Mouse (Mus musculus) CH12.LX (cell line): Measurements from ENCODE around the gene Klf15. TPM values are rescaled to one million over a fixed set of nuclear protein-coding genes. Genes with fewer than 3 reads are reported as not detected.

ENCODE experiments used
- DNase-seq: peaks from one replicate; pipeline ENCODE4 v3.0.0-alpha.2; 2013; ENCODE audit errors: extremely low read depth
- H3K27ac ChIP-seq: 2 replicates; pipeline ENCODE4 v1.5.1; 2012; ENCODE audit warnings: low read depth, mild to moderate bottlenecking, control low read depth, moderate library complexity; ENCODE audit not compliant: insufficient read depth
- H3K27me3 ChIP-seq: replicated peaks from 2 replicates; pipeline ENCODE3; 2012; ENCODE audit warnings: inconsistent platforms
- H3K36me3 ChIP-seq, 2 experiments: replicated peaks in 1 of 2; 2 replicates each; pipeline versions ENCODE3 to v1.6.1; 2012; ENCODE audit warnings: inconsistent platforms in 1 of 2, low read length in 1 of 2, mild to moderate bottlenecking in 1 of 2, mixed read lengths in 1 of 2, moderate library complexity in 1 of 2; ENCODE audit not compliant: control insufficient read depth in 1 of 2, insufficient read depth in 1 of 2
- H3K4me1 ChIP-seq, 2 experiments: 2 replicates each; pipeline ENCODE4 v1.6.1; 2012; ENCODE audit warnings: inconsistent platforms in 1 of 2, moderate library complexity in 1 of 2; ENCODE audit not compliant: insufficient read depth in 2 of 2, control insufficient read depth in 1 of 2
- H3K4me2 ChIP-seq: 2 replicates; pipeline ENCODE4 v1.6.1; 2012; ENCODE audit warnings: low read depth, mild to moderate bottlenecking, control low read depth; ENCODE audit not compliant: poor library complexity, insufficient read depth, severe bottlenecking
- H3K4me3 ChIP-seq, 3 experiments: fragments of 150-350 bp in 1 of 3; sonication (generic) in 1 of 3; replicated peaks in 1 of 3; 2 replicates each; pipeline versions ENCODE3 to v1.5.1; 2011 to 2012; ENCODE audit warnings: low read depth in 2 of 3, low read length in 2 of 3, mild to moderate bottlenecking in 2 of 3, moderate library complexity in 2 of 3, control low read depth in 1 of 3, improper control_type of control experiment in 1 of 3, inconsistent platforms in 1 of 3, mixed read lengths in 1 of 3; ENCODE audit not compliant: poor library complexity in 1 of 3
- H3K79me2 ChIP-seq: replicated peaks from 2 replicates; pipeline ENCODE4 v1.6.1; 2012; ENCODE audit warnings: mild to moderate bottlenecking, moderate library complexity; ENCODE audit not compliant: control insufficient read depth, poor library complexity, insufficient read depth, severe bottlenecking; ENCODE audit errors: extremely low read depth
- H3K9ac ChIP-seq: 2 replicates; pipeline ENCODE4 v1.6.1; 2012; ENCODE audit warnings: low read depth, mild to moderate bottlenecking, control low read depth, moderate library complexity; ENCODE audit not compliant: insufficient read depth
- H3K9me3 ChIP-seq: replicated peaks from 2 replicates; pipeline ENCODE3; 2012; ENCODE audit warnings: low read length, inconsistent platforms, mixed read lengths
- BHLHE40 ChIP-seq: IDR thresholded peaks from 2 replicates; pipeline ENCODE4 v1.6.1; 2011; ENCODE audit warnings: mild to moderate bottlenecking, low read depth, low read length, improper control_type of control experiment
- CHD1 ChIP-seq: IDR thresholded peaks from 2 replicates; pipeline ENCODE4 v1.6.1; 2012; ENCODE audit warnings: low read depth, low read length, improper control_type of control experiment, inconsistent platforms
- CHD2 ChIP-seq: IDR thresholded peaks from 2 replicates; pipeline ENCODE4 v1.6.1; 2011; ENCODE audit warnings: low read length, improper control_type of control experiment
- CTCF ChIP-seq, 2 experiments: IDR thresholded peaks in 1 of 2; conservative IDR thresholded peaks in 1 of 2; 2 replicates each; pipeline ENCODE4 v1.5.1; 2011 to 2012; ENCODE audit warnings: low read depth in 2 of 2, low read length in 2 of 2, improper control_type of control experiment in 1 of 2, inconsistent platforms in 1 of 2, mild to moderate bottlenecking in 1 of 2, moderate library complexity in 1 of 2
- EP300 ChIP-seq: IDR thresholded peaks from 2 replicates; pipeline ENCODE4 v1.6.1; 2011; ENCODE audit warnings: low read length, improper control_type of control experiment
- ETS1 ChIP-seq: conservative IDR thresholded peaks from 2 replicates; pipeline ENCODE4 v1.6.1; 2012; ENCODE audit warnings: low read depth, mild to moderate bottlenecking, inconsistent platforms, low read length, improper control_type of control experiment, moderate library complexity
- JUND ChIP-seq: conservative IDR thresholded peaks from 2 replicates; pipeline ENCODE4 v1.6.1; 2011; ENCODE audit warnings: low read depth, low read length, improper control_type of control experiment
- MYC ChIP-seq: IDR thresholded peaks from 2 replicates; pipeline ENCODE4 v1.6.1; 2011; ENCODE audit warnings: low read depth, mild to moderate bottlenecking, improper control_type of control experiment, low read length
- NRF1 ChIP-seq: IDR thresholded peaks from 2 replicates; pipeline ENCODE4 v1.6.1; 2014; ENCODE audit warnings: low read depth, mild to moderate bottlenecking, inconsistent platforms, low read length, improper control_type of control experiment, moderate library complexity
- POLR2AphosphoS2 ChIP-seq: IDR thresholded peaks from 2 replicates; pipeline ENCODE4 v1.6.1; 2011; ENCODE audit warnings: low read depth, low read length, improper control_type of control experiment
- RAD21 ChIP-seq: IDR thresholded peaks from 2 replicates; pipeline ENCODE4 v1.6.1; 2011; ENCODE audit warnings: low read depth, mild to moderate bottlenecking, low read length, improper control_type of control experiment, moderate library complexity
- SMC3 ChIP-seq: IDR thresholded peaks from 2 replicates; pipeline ENCODE4 v1.6.1; 2011; ENCODE audit warnings: low read depth, low read length, improper control_type of control experiment
- TBP ChIP-seq: conservative IDR thresholded peaks from 2 replicates; pipeline ENCODE4 v1.6.1; 2011; ENCODE audit warnings: low read depth, low read length, improper control_type of control experiment
- USF1 ChIP-seq: IDR thresholded peaks from 2 replicates; pipeline ENCODE4 v1.6.1; 2014; ENCODE audit warnings: low read depth, mild to moderate bottlenecking, inconsistent platforms, low read length, improper control_type of control experiment
- USF2 ChIP-seq: conservative IDR thresholded peaks from 2 replicates; pipeline ENCODE4 v1.6.1; 2011; ENCODE audit warnings: low read depth, low read length, improper control_type of control experiment
- ZKSCAN1 ChIP-seq: IDR thresholded peaks from 2 replicates; pipeline ENCODE4 v1.6.1; 2012; ENCODE audit warnings: low read depth, inconsistent platforms, low read length, improper control_type of control experiment, borderline replicate concordance
- ZNF384 ChIP-seq: IDR thresholded peaks from 2 replicates; pipeline ENCODE4 v1.6.1; 2012; ENCODE audit warnings: low read depth, low read length, improper control_type of control experiment, inconsistent platforms
- dilution Hi-C: fragments of 300-500 bp; cut with MboI; formaldehyde crosslinking; loops from 2 replicates; pipeline ENCODE4 v1.14.3; 2020; ENCODE audit warnings: low sequenced_read_pairs; ENCODE audit not compliant: extremely low pct_unique_long_range_greater_than_20kb, extremely low pct_ligation_motif_present
- in situ Hi-C: fragments of 300-500 bp; cut with MboI; formaldehyde crosslinking; loops from 3 replicates; pipeline ENCODE4 v1.14.3; 2019; ENCODE audit warnings: low sequenced_read_pairs, low pct_ligation_motif_present, low pct_unique_long_range_greater_than_20kb, mixed read lengths
- polyA plus RNA-seq: library from polyadenylated mRNA; unstranded; fragments of >175 nt; gene quantifications from 2 replicates; pipeline ENCODE4 v1.2.1, GENCODE M21; 2012; ENCODE audit warnings: low read depth; ENCODE audit not compliant: insufficient read length
- total RNA-seq, 2 experiments: library from RNA; depleted of rRNA; stranded (reverse); fragments of 300-350 nt in 1 of 2; fragments of >200 nt in 1 of 2; gene quantifications; 2 replicates each; pipeline ENCODE4 v1.2.3; 2012 to 2014

Klf15 gene
- total and polyA plus RNA-seq, 3 experiments = not detected

DNA sequence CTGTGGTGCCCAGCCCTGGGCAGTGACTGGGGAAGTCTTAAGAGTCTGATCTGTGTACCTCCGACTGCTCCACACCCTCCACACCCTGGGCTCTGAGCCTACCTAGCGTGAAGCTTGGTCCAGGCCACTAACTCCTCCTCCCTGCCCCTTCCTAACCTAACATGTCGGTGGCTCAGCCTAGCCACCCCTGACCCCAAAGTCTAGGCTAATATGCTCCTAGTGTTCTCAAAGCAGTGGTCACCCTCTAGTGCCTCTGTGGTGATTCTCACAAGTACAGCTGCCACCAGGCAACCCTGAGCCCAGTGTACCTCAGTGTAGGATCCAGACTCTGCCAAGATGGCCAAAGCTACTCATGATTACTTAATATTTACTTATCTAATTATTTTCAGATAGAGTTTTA is 27.7 kb upstream of the Klf15 start:
- DNase-seq = no peak
- Histone ChIP-seq H3K9me3 (peaks cover 7% of the 10 kb centered on the region), H3K36me3 (no peaks in the 10 kb centered on the region), H3K27ac (no peak overlapping the region), H3K4me2 (no peak overlapping the region), H3K4me1 (peaks cover 0 to 6% of the 10 kb centered on the region in 2 experiments; a peak in 1 of 4 replicates), H3K9ac (no peak overlapping the region), H3K4me3 (no peak overlapping the region), H3K27me3 (peaks cover 73% of the 10 kb centered on the region), H3K79me2 (no peaks in the 10 kb centered on the region)
- dilution Hi-C loops = no loop called here
- no peak for TF ChIP-seq ZNF384
- no peak for TF ChIP-seq ZKSCAN1
- no peak for TF ChIP-seq CHD2
- no peak for TF ChIP-seq JUND
- TF ChIP-seq ETS1 = no peak
- in situ Hi-C loops = loop anchor here (10.0 kb wide), 1 partner anchor 90 kb away; no protein-coding TSS in a partner anchor

DNA sequence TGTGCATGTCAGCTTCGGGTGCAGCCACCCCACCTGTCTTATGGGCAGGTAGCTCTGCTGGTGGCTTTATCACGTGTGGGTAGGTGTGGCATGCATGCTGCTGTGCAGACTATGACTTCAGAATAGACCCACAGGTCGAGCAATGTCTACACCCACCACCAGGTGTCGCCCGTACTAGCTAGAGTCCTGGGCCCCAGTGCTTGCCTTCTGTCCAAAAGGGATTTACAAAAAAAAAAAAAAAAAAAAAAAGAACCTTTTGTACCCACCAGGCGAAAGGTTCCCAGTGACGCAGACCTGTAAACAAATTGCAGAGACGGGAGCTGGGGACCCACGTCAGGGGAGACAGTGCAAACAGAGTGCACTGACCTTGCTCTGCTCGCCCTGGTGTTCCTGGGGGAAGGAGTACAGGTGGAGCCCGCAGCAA is 27.2 kb upstream of the Klf15 start:
- Histone ChIP-seq H3K9ac (no peak overlapping the region), H3K27me3 (peaks cover 68% of the 10 kb centered on the region), H3K4me3 (no peak overlapping the region), H3K4me1 (peaks cover 0 to under 1% of the 10 kb centered on the region in 2 experiments; a peak in 1 of 4 replicates), H3K36me3 (no peaks in the 10 kb centered on the region), H3K9me3 (peaks cover 7% of the 10 kb centered on the region), H3K27ac (no peak overlapping the region), H3K79me2 (no peaks in the 10 kb centered on the region), H3K4me2 (no peak overlapping the region)
- dilution Hi-C loops = no loop called here
- TF ChIP-seq CHD1 (no peak), BHLHE40 (peak; percentile 58; the same call in 1 of the 2 replicates), SMC3 (peak; percentile 62), POLR2AphosphoS2 (no peak), TBP (no peak), RAD21 (peak; percentile 39), CTCF (conservative IDR thresholded peaks at IDR 0.05 in 1 of 2, IDR thresholded peaks at IDR 0.05 in 1 of 2; ENCODE audit: low read depth in 2 of 2, low read length in 2 of 2) (peak in 1 of 2 experiments; percentile 72; a peak in 3 of 4 replicates), ZNF384 (peak; percentile 72; the same call in 1 of the 2 replicates)
- DNase-seq = peak; percentile 31
- in situ Hi-C loops = loop anchor here (10.0 kb wide), 1 partner anchor 90 kb away; no protein-coding TSS in a partner anchor

DNA sequence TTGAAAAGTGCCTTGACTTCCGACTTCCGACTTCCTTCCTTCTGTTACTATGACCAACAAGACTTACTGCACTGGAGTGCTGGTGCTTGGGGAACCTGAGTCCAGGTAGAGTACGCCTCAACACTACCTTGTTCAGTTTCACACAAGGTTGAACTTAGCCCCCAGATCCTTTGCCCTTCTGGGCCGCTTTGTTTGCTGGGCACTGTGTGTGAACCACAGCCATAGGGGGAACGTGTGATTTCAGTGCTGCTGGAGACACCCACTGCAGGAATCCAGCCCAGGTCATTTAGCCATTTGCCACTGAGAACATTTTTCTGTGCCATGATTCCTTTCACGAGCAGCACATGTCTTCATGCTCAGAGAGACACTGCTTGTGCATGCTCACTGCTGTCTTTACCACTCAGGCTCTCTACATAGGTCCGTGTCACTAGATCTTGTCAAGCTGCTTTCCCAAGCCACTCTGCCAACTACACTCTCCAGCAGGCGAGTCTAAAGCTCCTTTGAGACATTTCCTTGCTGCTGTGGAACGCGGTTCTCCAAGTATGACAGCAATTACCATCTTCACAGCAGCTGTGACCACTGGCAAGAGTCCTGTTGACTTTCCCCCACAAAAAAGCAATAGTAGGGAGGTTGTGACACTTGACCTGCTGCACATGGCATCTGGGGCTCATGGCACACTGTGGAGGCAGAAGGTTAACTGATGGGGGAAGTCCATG is 26.0 kb upstream of the Klf15 start:
- Histone ChIP-seq H3K79me2 (no peaks in the 10 kb centered on the region), H3K4me1 (no peaks in the 10 kb centered on the region), H3K9me3 (peaks cover 7% of the 10 kb centered on the region), H3K4me2 (no peak overlapping the region), H3K27me3 (peaks cover 59% of the 10 kb centered on the region), H3K9ac (no peak overlapping the region)
- dilution Hi-C loops = no loop called here
- TF ChIP-seq USF1 (no peak), EP300 (no peak), USF2 (no peak), NRF1 (no peak), MYC (no peak)
- TF ChIP-seq, all 38 proteins: peak for 0
- Histone ChIP-seq H3K27ac (no peak overlapping the region), H3K36me3 (no peaks in the 10 kb centered on the region), H3K4me3 (no peak overlapping the region)
- DNase-seq = no peak
- in situ Hi-C loops = loop anchor here (10.0 kb wide), 1 partner anchor 88 kb away; no protein-coding TSS in a partner anchor
